ENCODE assay signal across 18 mouse cellular contexts in the genomic region with DNA sequence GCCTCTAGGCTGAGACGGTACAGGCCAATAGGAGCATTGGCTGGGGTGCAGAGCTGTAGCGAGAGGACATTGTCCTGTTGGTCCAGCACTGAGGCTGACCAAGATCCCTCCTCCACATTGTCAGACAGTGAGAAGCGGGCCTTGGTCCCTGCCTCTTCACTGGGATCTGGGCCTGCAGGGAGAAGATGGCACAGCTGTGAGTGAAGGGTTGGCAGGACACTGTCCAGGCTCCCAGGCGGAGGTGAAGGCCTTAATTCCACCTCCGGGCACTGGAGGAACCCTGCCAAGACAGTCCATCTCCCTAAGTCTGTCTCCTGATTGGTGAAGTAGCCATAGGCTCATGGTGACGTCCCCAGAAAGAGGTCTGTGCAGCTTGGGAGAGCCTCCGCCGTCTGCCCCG. TPM values are rescaled to one million over a fixed set of nuclear protein-coding genes. Genes with fewer than 3 reads are reported as not detected.
DNase-seq lines count a peak whose midpoint lies in the region; ATAC-seq and TF ChIP-seq lines count a peak whose summit lies in the region.
"Had no signal": no experiment of that assay in that cellular context is flagged by ENCODE, and none has a peak within 500 bp of the region (broad histone marks: within the 10 kb centered on the region; RNA-seq: fewer than 3 reads in every experiment).

No protein-coding gene starts in this region.

- H3K9me3 ChIP-seq in hindbrain, embryonic 10.5 days = no peaks in the 10 kb centered on the region
- no peaks in the 10 kb centered on the region for H3K9me3 ChIP-seq in hindbrain, embryonic 11.5 days (ENCODE audit: control insufficient read depth, low read length)
- no peaks in the 10 kb centered on the region for H3K9me3 ChIP-seq in lung, postnatal 0 days (ENCODE audit: low read length)
- H3K9me3 ChIP-seq: hindbrain, embryonic 15.5 days; intestine, embryonic 15.5 days; midbrain, embryonic 10.5 days had no signal

- no peak for TF ChIP-seq CTCF in heart, adult 2 months (IDR thresholded peaks at IDR 0.05)
- TF ChIP-seq CTCF in lung, postnatal 0 days (IDR thresholded peaks at IDR 0.05) = no peak
- no peak for TF ChIP-seq CTCF in lung, adult 2 months (IDR thresholded peaks at IDR 0.05; ENCODE audit: insufficient read depth, low read length)

- no peak overlapping the region for H3K4me2 ChIP-seq in hindbrain, embryonic 11.5 days (replicated peaks; ENCODE audit: low read depth, low read length)
- no peak overlapping the region for H3K4me2 ChIP-seq in lung, postnatal 0 days (replicated peaks; ENCODE audit: low read depth, low read length)
- H3K4me2 ChIP-seq: hindbrain, embryonic 15.5 days; intestine, embryonic 15.5 days had no signal

- ATAC-seq in hindbrain, embryonic 11.5 days (ENCODE audit: low FRiP score) = no peak
- no peak for ATAC-seq in lung, postnatal 0 days
- ATAC-seq: intestine, embryonic 15.5 days had no signal

- H3K79me2 ChIP-seq in heart, adult 2 months (replicated peaks; ENCODE audit: control insufficient read depth, insufficient read depth, low read length) = no peaks in the 10 kb centered on the region

- no peak for TF ChIP-seq POLR2A in heart, adult 2 months (IDR thresholded peaks at IDR 0.05; ENCODE audit: insufficient read depth, low read depth, low read length)
- no peak for TF ChIP-seq POLR2A in lung, adult 2 months (IDR thresholded peaks at IDR 0.05; ENCODE audit: borderline replicate concordance, extremely low read depth, low read depth, low read length)

- 71% methylated on average over 9 of the region's 9 CpGs for WGBS in heart, adult 2 months
- WGBS in hindbrain, embryonic 10.5 days = 95% methylated on average over 9 of the region's 9 CpGs
- WGBS in hindbrain, embryonic 11.5 days = 91% methylated on average over 9 of the region's 9 CpGs
- 89% methylated on average over 9 of the region's 9 CpGs for WGBS in lung, postnatal 0 days
- WGBS in lung, adult 2 months = 87% methylated on average over 9 of the region's 9 CpGs

- TF ChIP-seq EP300 in heart, adult 2 months (IDR thresholded peaks at IDR 0.05; ENCODE audit: insufficient read depth, low read depth, low read length) = no peak
- no peak for TF ChIP-seq EP300 in lung, postnatal 0 days (IDR thresholded peaks at IDR 0.05)

- H3K4me3 ChIP-seq in heart, adult 2 months = no peak overlapping the region
- no peak overlapping the region for H3K4me3 ChIP-seq in hindbrain, embryonic 10.5 days
- no peak overlapping the region for H3K4me3 ChIP-seq in hindbrain, embryonic 11.5 days (ENCODE audit: low read depth, low read length)
- H3K4me3 ChIP-seq in lung, postnatal 0 days (ENCODE audit: low read depth, low read length) = no peak overlapping the region
- no peak overlapping the region for H3K4me3 ChIP-seq in lung, adult 2 months (replicated peaks; ENCODE audit: extremely low read depth, low read depth, low read length)
- H3K4me3 ChIP-seq: hindbrain, embryonic 15.5 days; intestine, embryonic 15.5 days; midbrain, embryonic 10.5 days had no signal

- intact Hi-C loops in heart, adult 2 months (cut with DNase I) = no loop called here
- intact Hi-C loops in heart, postnatal 36 days (cut with DNase I) = no loop called here

- peak in 1 of 2 experiments; percentile 31 for DNase-seq in heart, adult 2 months
- DNase-seq in heart, postnatal 36 days = no peak
- no peak for DNase-seq in hindbrain, embryonic 10.5 days (ENCODE audit: low spot score)
- DNase-seq in hindbrain, embryonic 11.5 days (ENCODE audit: low spot score) = no peak
- DNase-seq in lung, postnatal 0 days (ENCODE audit: low spot score) = no peak
- no peak for DNase-seq in lung, adult 2 months
- no peak for DNase-seq in ovary, postnatal 36 days (ENCODE audit: low spot score)
- DNase-seq: adrenal gland, postnatal 25 days; cerebellum, adult 18-20 months; cerebellum, postnatal 36 days; kidney, adult 9 months; kidney, postnatal 25 days; right cerebral cortex, postnatal 4 days had no signal

- peak overlapping the region; percentile 90 for H3K27ac ChIP-seq in heart, adult 2 months
- peak overlapping the region; percentile 23; the same call in 1 of the 2 replicates for H3K27ac ChIP-seq in hindbrain, embryonic 10.5 days
- no peak overlapping the region for H3K27ac ChIP-seq in hindbrain, embryonic 11.5 days (ENCODE audit: low read depth, low read length)
- peak overlapping the region; percentile 72; the same call in 1 of the 2 replicates for H3K27ac ChIP-seq in lung, postnatal 0 days (ENCODE audit: low read length)
- H3K27ac ChIP-seq: macrophage had no signal

- peaks cover 49% of the 10 kb centered on the region for H3K4me1 ChIP-seq in heart, adult 2 months (ENCODE audit: control insufficient read depth, insufficient read depth, low read length)
- H3K4me1 ChIP-seq in hindbrain, embryonic 10.5 days (replicated peaks) = peaks cover 49% of the 10 kb centered on the region
- no peaks in the 10 kb centered on the region for H3K4me1 ChIP-seq in hindbrain, embryonic 11.5 days (replicated peaks; ENCODE audit: control insufficient read depth, insufficient read depth, low read length)
- peaks cover 37% of the 10 kb centered on the region for H3K4me1 ChIP-seq in lung, postnatal 0 days (ENCODE audit: insufficient read depth, low read depth, low read length)
- peaks cover 50% of the 10 kb centered on the region for H3K4me1 ChIP-seq in lung, adult 2 months (ENCODE audit: control insufficient read depth, insufficient read depth, low read length)

- no peaks in the 10 kb centered on the region for H3K27me3 ChIP-seq in heart, adult 2 months (ENCODE audit: control insufficient read depth, insufficient read depth, low read length)
- peaks cover 12% of the 10 kb centered on the region; the same call in 1 of the 2 replicates for H3K27me3 ChIP-seq in hindbrain, embryonic 10.5 days (ENCODE audit: insufficient read depth, poor library complexity, severe bottlenecking)
- no peaks in the 10 kb centered on the region for H3K27me3 ChIP-seq in hindbrain, embryonic 11.5 days (ENCODE audit: control insufficient read depth, insufficient read depth, low read length)
- no peaks in the 10 kb centered on the region for H3K27me3 ChIP-seq in lung, postnatal 0 days (replicated peaks; ENCODE audit: insufficient read depth, low read length)
- H3K27me3 ChIP-seq: hindbrain, embryonic 15.5 days; intestine, embryonic 15.5 days had no signal

- peak overlapping the region; percentile 65; the same call in 1 of the 2 replicates for H3K9ac ChIP-seq in heart, adult 2 months (ENCODE audit: low read depth, low read length)
- H3K9ac ChIP-seq in hindbrain, embryonic 11.5 days (ENCODE audit: low read depth, low read length) = no peak overlapping the region
- H3K9ac ChIP-seq in lung, postnatal 0 days (replicated peaks; ENCODE audit: low read depth) = no peak overlapping the region
- H3K9ac ChIP-seq: hindbrain, embryonic 15.5 days; intestine, embryonic 15.5 days; liver, embryonic 14.5 days had no signal

- peaks cover 45% of the 10 kb centered on the region for H3K36me3 ChIP-seq in heart, adult 2 months (ENCODE audit: control insufficient read depth, insufficient read depth, low read length)
- H3K36me3 ChIP-seq in hindbrain, embryonic 10.5 days = no peaks in the 10 kb centered on the region
- H3K36me3 ChIP-seq in hindbrain, embryonic 11.5 days (ENCODE audit: control insufficient read depth, insufficient read depth, low read length) = no peaks in the 10 kb centered on the region
- peaks cover 9% of the 10 kb centered on the region; the same call in 1 of the 2 replicates for H3K36me3 ChIP-seq in lung, postnatal 0 days (ENCODE audit: insufficient read depth, low read length)
- H3K36me3 ChIP-seq: hindbrain, embryonic 15.5 days; midbrain, embryonic 10.5 days had no signal

RNA-seq across cellular contexts. Expression of gene Tgm2, which starts 7.5 kb away (rescaled TPM):
- 100 to 1,000 TPM; 270 to 286 TPM for total RNA-seq in heart, adult 2 months (2021)
- 155 and 205 TPM in 2 replicates for polyA plus RNA-seq in heart, adult 2 months (2012; rRNA removed)
- total RNA-seq in heart, postnatal 36 days (2021) = 100 to 1,000 TPM; 237 to 310 TPM
- 7.5 and 10.2 TPM in 2 replicates for polyA plus RNA-seq in hindbrain, embryonic 10.5 days (2016; fragmentation: Nextera tagmentation; extraction: Ambion mirVana)
- polyA plus RNA-seq in hindbrain, embryonic 11.5 days (2014; fragmentation: Nextera tagmentation; extraction: Ambion mirVana) = 4.2 and 4.3 TPM in 2 replicates
- polyA plus RNA-seq in lung, postnatal 0 days (2015; fragmentation: Nextera tagmentation; extraction: Ambion mirVana) = 97.0 TPM in 2 replicates
- polyA plus RNA-seq in lung, adult 2 months (2012; rRNA removed) = 285 and 297 TPM in 2 replicates
